Mouse (Mus musculus): ENCODE measurements around the gene Trim23. TPM values are rescaled to one million over a fixed set of nuclear protein-coding genes. Genes with fewer than 3 reads are reported as not detected.

Gene Trim23
- polyA plus RNA-seq (2016; fragmentation: Nextera tagmentation; extraction: Ambion mirVana) = 28.1 and 31.4 TPM in 2 replicates

GRCm38 (mm10) chr13:104178650-104179121, at the start of gene Trim23:
Gene Trim23 (plus strand): TSS chr13:104178797.
- H3K9ac ChIP-seq = peak within 1 kb of the TSS; percentile 85
- H3K36me3 ChIP-seq = peaks cover 3% of the 10 kb centered on the region
- H3K9me3 ChIP-seq (replicated peaks) = no peaks in the 10 kb centered on the region
- peaks cover 10% of the 10 kb centered on the region for H3K4me1 ChIP-seq
- WGBS = under 1% methylated on average over 38 of the region's 38 CpGs
- peak within 1 kb of the TSS; percentile 87 for H3K4me3 ChIP-seq
- ATAC-seq (ENCODE audit: low FRiP score) = peak; percentile 99
- H3K4me2 ChIP-seq (replicated peaks) = peak within 1 kb of the TSS; percentile 80
- H3K27me3 ChIP-seq = no peaks in the 10 kb centered on the region
- peak within 1 kb of the TSS; percentile 79 for H3K27ac ChIP-seq

GRCm38 (mm10) chr13:104132561-104132960, 46.0 kb upstream of the Trim23 start:
- 95% methylated on average over 2 of the region's 2 CpGs for WGBS
- no peaks in the 10 kb centered on the region for H3K27me3 ChIP-seq
- H3K9me3 ChIP-seq (replicated peaks) = no peaks in the 10 kb centered on the region
- H3K27ac ChIP-seq = no peak overlapping the region
- H3K4me1 ChIP-seq = no peaks in the 10 kb centered on the region
- ATAC-seq (ENCODE audit: low FRiP score) = no peak
- H3K9ac ChIP-seq = no peak overlapping the region
- no peak overlapping the region for H3K4me2 ChIP-seq (replicated peaks)
- H3K36me3 ChIP-seq = peaks cover 39% of the 10 kb centered on the region
- no peak overlapping the region for H3K4me3 ChIP-seq

DNA sequence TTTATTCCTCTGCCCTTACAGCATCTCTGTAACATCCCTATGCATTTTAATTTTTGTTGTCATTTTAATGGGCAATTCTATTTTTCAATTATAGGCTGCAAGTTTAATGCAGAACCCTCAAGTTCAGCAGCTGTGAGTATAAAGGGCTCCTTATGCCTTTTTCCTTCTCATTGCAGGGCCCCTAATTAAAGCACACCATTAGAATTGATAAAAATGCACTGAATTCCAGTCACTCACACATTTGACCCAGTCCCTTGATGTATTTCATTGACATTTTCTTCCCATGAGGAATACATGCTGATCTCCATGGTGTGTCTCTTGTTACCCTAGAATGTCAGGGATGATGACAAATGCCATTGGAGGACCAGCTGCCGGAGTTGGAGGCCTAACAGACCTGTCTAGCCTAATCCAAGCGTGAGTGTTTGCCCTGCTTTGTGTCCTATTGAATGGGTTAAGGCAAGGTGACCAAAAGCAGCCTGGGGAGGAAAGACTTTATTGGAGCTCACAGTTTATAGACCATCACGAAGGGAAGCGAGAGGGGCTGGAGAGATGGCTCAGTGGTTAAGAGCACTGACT, 44.0 kb upstream of the Trim23 start:
- H3K9ac ChIP-seq = no peak overlapping the region
- H3K4me3 ChIP-seq = no peak overlapping the region
- peak; percentile 32; the same call in 1 of the 2 replicates for ATAC-seq (ENCODE audit: low FRiP score)
- no peak overlapping the region for H3K4me2 ChIP-seq (replicated peaks)
- no peaks in the 10 kb centered on the region for H3K4me1 ChIP-seq
- no peaks in the 10 kb centered on the region for H3K9me3 ChIP-seq (replicated peaks)
- H3K36me3 ChIP-seq = peaks cover 47% of the 10 kb centered on the region
- no peaks in the 10 kb centered on the region for H3K27me3 ChIP-seq
- H3K27ac ChIP-seq = no peak overlapping the region
- 67% methylated on average over 4 of the region's 4 CpGs for WGBS

DNA sequence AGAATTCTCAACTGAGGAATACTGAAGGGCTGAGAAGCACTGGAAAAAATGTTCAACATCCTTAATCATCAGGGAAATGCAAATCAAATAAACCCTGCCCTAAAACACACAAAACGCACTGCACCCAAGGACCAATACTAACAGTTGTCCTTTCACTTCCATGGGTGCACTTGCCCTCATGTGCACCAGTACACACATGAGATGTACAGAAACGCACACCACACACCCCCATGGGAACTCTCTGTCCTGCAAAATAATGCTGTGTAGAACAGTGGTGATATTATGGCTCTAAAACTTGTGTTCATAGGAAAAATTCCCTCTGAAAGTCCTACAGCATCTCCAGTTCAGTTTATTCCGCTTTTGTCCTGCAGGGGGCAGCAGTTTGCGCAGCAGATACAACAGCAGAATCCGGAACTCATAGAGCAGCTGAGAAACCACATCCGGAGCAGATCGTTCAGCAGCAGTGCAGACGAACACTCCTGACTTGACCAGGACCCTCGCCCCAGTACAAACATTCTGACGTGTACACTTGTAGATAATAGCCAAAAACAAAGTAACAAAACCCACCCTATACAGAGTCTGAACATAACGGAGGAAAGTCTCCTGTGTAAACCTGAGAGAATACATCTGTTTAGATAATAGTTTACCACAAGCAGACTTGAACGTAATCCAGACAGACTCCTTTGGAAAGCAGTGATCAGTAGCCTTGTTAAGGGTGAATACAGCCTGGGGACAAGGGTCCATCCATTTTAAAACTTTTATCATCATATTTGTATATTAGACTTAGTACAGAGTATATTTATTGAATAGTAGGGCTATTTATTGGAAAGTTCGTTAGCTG, 39.0 kb upstream of the Trim23 start:
- 43% methylated on average over 13 of the region's 13 CpGs for WGBS
- ATAC-seq (ENCODE audit: low FRiP score) = 0 out of 2 replicates have a peak, but pooled peaks have one; percentile 52
- Histone ChIP-seq H3K4me2 (replicated peaks) (no peak overlapping the region), H3K27ac (no peak overlapping the region), H3K27me3 (no peaks in the 10 kb centered on the region), H3K36me3 (peaks cover 49% of the 10 kb centered on the region), H3K9ac (no peak overlapping the region), H3K9me3 (replicated peaks) (no peaks in the 10 kb centered on the region), H3K4me3 (no peak overlapping the region), H3K4me1 (no peaks in the 10 kb centered on the region)

DNA sequence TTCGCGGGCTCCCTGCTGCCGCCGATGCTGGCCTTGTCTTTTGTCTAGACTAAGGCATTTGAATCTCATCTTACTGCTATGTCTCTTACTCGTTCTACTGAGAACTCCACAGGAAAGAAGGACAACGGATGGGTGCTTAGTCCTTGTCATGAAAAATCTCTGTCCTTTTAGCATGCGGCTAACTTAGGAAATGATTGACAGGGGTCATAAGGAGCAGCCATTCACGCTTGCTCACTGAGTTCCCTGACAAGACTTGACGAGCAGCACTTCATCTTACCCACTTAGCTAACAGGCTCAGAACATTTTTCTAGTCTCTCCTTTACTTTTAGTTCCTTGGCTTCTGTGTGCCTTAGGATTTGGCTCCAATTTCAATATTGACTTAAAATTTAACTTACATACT, 33.7 kb upstream of the Trim23 start:
- Histone ChIP-seq H3K9ac (no peak overlapping the region), H3K4me3 (no peak overlapping the region), H3K4me2 (replicated peaks) (no peak overlapping the region), H3K27me3 (no peaks in the 10 kb centered on the region), H3K27ac (no peak overlapping the region), H3K9me3 (replicated peaks) (no peaks in the 10 kb centered on the region), H3K4me1 (no peaks in the 10 kb centered on the region), H3K36me3 (peaks cover 68% of the 10 kb centered on the region)
- 75% methylated on average over 9 of the region's 9 CpGs for WGBS
- no peak for ATAC-seq (ENCODE audit: low FRiP score)

DNA sequence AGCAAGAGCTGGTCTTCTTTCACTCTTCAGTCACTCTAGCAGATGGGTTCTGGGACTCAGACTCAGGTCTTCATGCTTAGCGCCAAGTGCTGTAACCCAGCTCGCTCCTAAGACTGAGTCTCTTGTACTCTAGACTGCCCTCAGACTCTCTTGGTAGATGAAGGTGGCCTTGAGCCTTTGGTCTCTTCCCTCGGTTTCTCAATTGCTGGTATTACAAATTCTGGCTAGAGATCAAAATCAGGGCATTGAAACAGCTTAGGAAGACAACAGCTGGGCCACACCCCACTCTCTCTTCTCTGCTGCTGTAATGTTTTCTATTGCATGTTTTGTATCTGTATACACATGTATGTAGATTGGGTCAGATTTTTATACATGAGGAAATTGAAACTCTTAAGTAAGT, 33.0 kb upstream of the Trim23 start:
- no peak overlapping the region for H3K9ac ChIP-seq
- peaks cover 61% of the 10 kb centered on the region for H3K36me3 ChIP-seq
- no peaks in the 10 kb centered on the region for H3K4me1 ChIP-seq
- H3K27me3 ChIP-seq = no peaks in the 10 kb centered on the region
- H3K27ac ChIP-seq = no peak overlapping the region
- no peaks in the 10 kb centered on the region for H3K9me3 ChIP-seq (replicated peaks)
- H3K4me3 ChIP-seq = no peak overlapping the region
- H3K4me2 ChIP-seq (replicated peaks) = no peak overlapping the region
- 92% methylated on average over 3 of the region's 3 CpGs for WGBS
- ATAC-seq (ENCODE audit: low FRiP score) = no peak

DNA sequence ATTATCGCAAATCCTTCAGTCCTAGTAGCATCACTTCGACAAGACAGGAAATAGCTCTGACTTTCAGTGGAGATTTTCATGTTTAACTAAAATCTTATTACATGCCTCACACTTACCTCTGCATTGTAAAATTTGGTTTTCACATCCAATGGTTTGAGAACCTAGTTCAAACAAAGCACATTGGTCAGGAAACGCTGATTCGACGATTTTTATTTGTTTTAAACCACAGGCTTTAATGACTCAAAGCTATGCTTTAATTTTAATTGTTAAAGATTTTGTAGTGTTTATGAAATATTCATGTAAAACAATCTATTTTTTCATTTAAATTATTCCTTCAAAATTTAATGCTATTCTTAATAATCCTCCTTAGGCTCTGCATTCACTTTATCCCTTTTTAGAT, 24.4 kb upstream of the Trim23 start:
- no peak overlapping the region for H3K27ac ChIP-seq
- H3K9me3 ChIP-seq (replicated peaks) = no peaks in the 10 kb centered on the region
- no peaks in the 10 kb centered on the region for H3K4me1 ChIP-seq
- no peak overlapping the region for H3K9ac ChIP-seq
- ATAC-seq (ENCODE audit: low FRiP score) = no peak
- H3K4me2 ChIP-seq (replicated peaks) = no peak overlapping the region
- 97% methylated on average over 5 of the region's 5 CpGs for WGBS
- no peak overlapping the region for H3K4me3 ChIP-seq
- H3K36me3 ChIP-seq = peaks cover 34% of the 10 kb centered on the region
- H3K27me3 ChIP-seq = no peaks in the 10 kb centered on the region

DNA sequence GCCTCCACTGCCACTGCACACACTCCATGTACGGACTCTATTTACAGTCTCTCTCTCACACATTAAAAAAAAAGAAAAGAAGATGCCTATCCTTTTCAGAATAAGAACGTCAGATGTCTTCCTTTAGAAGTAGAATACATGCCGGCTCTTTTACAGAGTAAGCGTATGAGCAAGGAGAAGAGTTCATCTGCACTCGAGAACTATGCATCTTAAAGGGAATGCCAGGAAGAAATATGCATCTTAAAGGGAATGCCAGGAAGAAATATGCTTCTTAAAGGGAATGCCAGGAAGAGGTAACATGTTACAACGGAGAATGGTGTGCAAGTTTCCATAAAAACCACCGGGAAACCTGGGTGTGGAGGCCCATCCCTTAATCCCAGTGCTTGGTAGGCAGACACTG, 23.5 kb upstream of the Trim23 start:
- H3K4me2 ChIP-seq (replicated peaks) = no peak overlapping the region
- H3K9ac ChIP-seq = no peak overlapping the region
- no peaks in the 10 kb centered on the region for H3K27me3 ChIP-seq
- H3K4me1 ChIP-seq = no peaks in the 10 kb centered on the region
- H3K4me3 ChIP-seq = no peak overlapping the region
- peaks cover 39% of the 10 kb centered on the region for H3K36me3 ChIP-seq
- H3K27ac ChIP-seq = no peak overlapping the region
- no peaks in the 10 kb centered on the region for H3K9me3 ChIP-seq (replicated peaks)
- WGBS = 94% methylated on average over 7 of the region's 7 CpGs
- ATAC-seq (ENCODE audit: low FRiP score) = no peak

- Histone ChIP-seq H3K36me3 (peaks cover 44% of the 10 kb centered on the region), H3K4me2 (replicated peaks) (no peak overlapping the region), H3K9me3 (replicated peaks) (no peaks in the 10 kb centered on the region), H3K4me3 (no peak overlapping the region), H3K27ac (no peak overlapping the region), H3K9ac (no peak overlapping the region), H3K27me3 (no peaks in the 10 kb centered on the region), H3K4me1 (no peaks in the 10 kb centered on the region)
- 89% methylated on average over 1 of the region's 1 CpGs for WGBS
- ATAC-seq (ENCODE audit: low FRiP score) = no peak
These were observed 22.9 kb upstream of the Trim23 start for GRCm38 (mm10) chr13:104155686-104156085.

DNA sequence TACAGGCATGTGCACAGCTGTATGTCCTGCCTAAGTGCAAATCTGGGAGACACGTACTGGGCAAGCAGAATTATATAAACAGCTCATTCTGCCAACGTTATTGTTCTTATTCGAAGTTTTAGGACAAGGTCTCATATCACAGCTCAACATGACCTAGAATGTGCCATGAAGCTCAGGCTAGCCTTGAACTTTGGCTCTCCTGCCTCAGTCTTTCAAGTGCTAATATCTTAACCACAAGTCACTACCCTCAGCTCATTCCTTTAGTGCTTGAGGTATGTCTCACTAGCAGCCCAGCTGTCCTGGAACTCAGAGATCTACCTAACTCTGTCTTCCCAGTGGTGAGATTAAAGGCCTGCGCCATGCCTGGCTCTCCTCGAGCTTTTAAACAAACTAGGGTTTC, 6.9 kb upstream of the Trim23 start:
- Histone ChIP-seq H3K9me3 (replicated peaks) (peaks cover 5% of the 10 kb centered on the region), H3K4me1 (peaks cover 3% of the 10 kb centered on the region), H3K4me3 (no peak overlapping the region), H3K27ac (no peak overlapping the region), H3K27me3 (no peaks in the 10 kb centered on the region), H3K9ac (no peak overlapping the region), H3K4me2 (replicated peaks) (no peak overlapping the region), H3K36me3 (peaks cover 18% of the 10 kb centered on the region)
- WGBS = 93% methylated on average over 5 of the region's 5 CpGs
- no peak for ATAC-seq (ENCODE audit: low FRiP score)

GRCm38 (mm10) chr13:104172498-104172897, 6.1 kb upstream of the Trim23 start:
- ATAC-seq (ENCODE audit: low FRiP score) = no peak
- peaks cover 18% of the 10 kb centered on the region for H3K36me3 ChIP-seq
- no peak overlapping the region for H3K4me2 ChIP-seq (replicated peaks)
- peaks cover 7% of the 10 kb centered on the region for H3K4me1 ChIP-seq
- H3K27me3 ChIP-seq = no peaks in the 10 kb centered on the region
- no peak overlapping the region for H3K9ac ChIP-seq
- H3K9me3 ChIP-seq (replicated peaks) = peaks cover 5% of the 10 kb centered on the region
- no peak overlapping the region for H3K4me3 ChIP-seq
- H3K27ac ChIP-seq = no peak overlapping the region

GRCm38 (mm10) chr13:104176874-104177273, 1.7 kb upstream of the Trim23 start:
- Histone ChIP-seq H3K27ac (no peak overlapping the region), H3K4me3 (peak overlapping the region; percentile 19), H3K9me3 (replicated peaks) (no peaks in the 10 kb centered on the region), H3K4me2 (replicated peaks) (peak overlapping the region; percentile 80), H3K27me3 (no peaks in the 10 kb centered on the region), H3K9ac (no peak overlapping the region; the same call in 1 of the 2 replicates), H3K4me1 (peaks cover 10% of the 10 kb centered on the region), H3K36me3 (peaks cover 3% of the 10 kb centered on the region)
- ATAC-seq (ENCODE audit: low FRiP score) = no peak
- WGBS = 82% methylated on average over 3 of the region's 3 CpGs

Data from hindbrain, embryonic 12.5 days (tissue).